Mouse (Mus musculus) liver, adult 2 months (tissue): Measurements from ENCODE around the gene Ccdc127.

Experiments used
- CTCF ChIP-seq: fragments of 200-500 bp; IDR thresholded peaks from 2 replicates; pipeline ENCODE4 v1.5.1; 2011; ENCODE audit warnings: low read depth, low read length, control low read depth
- POLR2A ChIP-seq: fragments of 200-500 bp; IDR thresholded peaks from 2 replicates; pipeline ENCODE4 v1.6.1; 2011; ENCODE audit warnings: low read length, control low read depth; ENCODE audit not compliant: insufficient read depth; ENCODE audit errors: extremely low read depth

GRCm38 (mm10) chr13:74382289-74382688 is 32.2 kb downstream of the Ccdc127 start:
- no peak for TF ChIP-seq POLR2A
- TF ChIP-seq CTCF = no peak
